Mouse (Mus musculus): ENCODE measurements around the gene Asf1b. TPM values are rescaled to one million over a fixed set of nuclear protein-coding genes. Genes with fewer than 3 reads are reported as not detected.
A peak's percentile ranks its signal among the peaks of the same experiment; 100 is the strongest.
"Not testable (repeated sequence)": the region's sequence is repeated elsewhere in the genome, so short reads cannot be mapped to it uniquely, and the experiment has no call there.

The Asf1b gene
- total RNA-seq, 2 experiments from 2014 or later = 0.37 to 0.42 TPM

GRCm38 (mm10) chr8:83994030-83994429 is 38.7 kb downstream of the Asf1b start:
- no peak for DNase-seq (ENCODE audit: low spot score in 2 of 2)

DNA sequence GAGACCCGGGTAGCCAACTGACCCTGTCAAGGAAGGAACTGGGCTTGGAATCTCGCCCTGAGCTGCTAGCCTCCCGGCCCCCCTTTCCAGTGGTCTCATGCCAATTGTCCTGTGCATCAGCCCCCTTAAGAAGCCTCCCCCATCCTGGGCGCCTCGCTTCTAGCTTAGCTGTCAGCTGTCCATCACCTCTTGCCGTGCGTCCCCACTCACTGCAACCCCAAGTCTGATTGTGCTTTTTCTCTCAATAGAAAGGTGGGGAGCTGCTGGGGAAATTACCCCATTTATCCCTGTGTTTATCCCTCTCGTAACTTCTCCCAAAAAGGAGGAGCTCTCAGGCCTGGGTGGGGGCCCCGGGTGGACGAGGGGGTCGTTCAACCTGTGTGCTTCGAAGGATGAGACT is 40.7 kb downstream of the Asf1b start:
- no peak for DNase-seq (ENCODE audit: low spot score in 2 of 2)

- peak; percentile 64 to 77 for DNase-seq (ENCODE audit: low spot score in 2 of 2)
Measured at GRCm38 (mm10) chr8:83996567-83997505, 41.5 kb downstream of the Asf1b start.

GRCm38 (mm10) chr8:83997511-83998141 is 42.3 kb downstream of the Asf1b start, which contains the start of gene Samd1:
Samd1 (plus strand) TSS chr8:83997672.
- peak; percentile 61 to 66 for DNase-seq (ENCODE audit: low spot score in 2 of 2)

GRCm38 (mm10) chr8:83998231-83999056 is 43.1 kb downstream of the Asf1b start:
- peak; percentile 40 to 59 for DNase-seq (ENCODE audit: low spot score in 2 of 2)

DNA sequence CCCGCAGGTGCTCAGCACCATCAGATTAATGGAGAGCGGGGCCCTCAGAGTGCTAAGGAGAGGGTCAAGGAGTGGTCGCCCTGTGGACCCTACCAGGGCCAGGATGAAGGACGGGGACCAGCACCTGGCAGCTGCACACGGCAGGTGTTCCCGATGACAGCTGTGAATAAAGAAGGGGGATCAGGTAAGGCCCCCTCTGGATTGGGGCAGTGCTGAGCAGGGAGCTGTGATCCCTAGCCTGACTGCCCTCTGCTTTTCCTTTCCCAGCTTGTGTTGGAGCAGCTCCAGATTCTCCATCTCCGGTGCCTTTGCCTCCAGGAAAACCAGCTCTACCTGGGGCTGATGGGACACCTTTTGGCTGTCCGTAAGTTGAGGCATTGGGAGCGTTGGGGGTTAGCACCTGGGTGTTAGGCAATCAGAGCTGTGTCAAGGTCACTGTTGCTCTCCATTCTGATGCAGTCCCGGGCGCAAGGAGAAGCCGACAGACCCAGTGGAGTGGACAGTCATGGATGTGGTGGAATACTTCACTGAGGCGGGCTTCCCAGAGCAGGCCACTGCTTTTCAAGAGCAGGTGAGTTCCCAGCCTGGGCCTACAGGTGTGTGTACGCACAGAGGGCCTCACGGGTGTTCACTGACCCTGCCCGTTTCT is 43.9 kb downstream of the Asf1b start:
- DNase-seq (ENCODE audit: low spot score in 2 of 2) = no peak

- DNase-seq (ENCODE audit: low spot score in 2 of 2) = no peak
Measured at GRCm38 (mm10) chr8:83999825-84000224, 44.5 kb downstream of the Asf1b start.

GRCm38 (mm10) chr8:84001281-84002000 is 46.1 kb downstream of the Asf1b start, which contains the start of gene 1700067K01Rik:
1700067K01Rik (plus strand) TSS chr8:84001502.
- DNase-seq (ENCODE audit: low spot score in 2 of 2) = no peak

GRCm38 (mm10) chr8:84002957-84003611 is 47.8 kb downstream of the Asf1b start:
- no peak for DNase-seq (ENCODE audit: low spot score in 2 of 2)

- no peak for DNase-seq (ENCODE audit: low spot score in 2 of 2)
Measured at GRCm38 (mm10) chr8:84003612-84004246, 48.4 kb downstream of the Asf1b start.

DNA sequence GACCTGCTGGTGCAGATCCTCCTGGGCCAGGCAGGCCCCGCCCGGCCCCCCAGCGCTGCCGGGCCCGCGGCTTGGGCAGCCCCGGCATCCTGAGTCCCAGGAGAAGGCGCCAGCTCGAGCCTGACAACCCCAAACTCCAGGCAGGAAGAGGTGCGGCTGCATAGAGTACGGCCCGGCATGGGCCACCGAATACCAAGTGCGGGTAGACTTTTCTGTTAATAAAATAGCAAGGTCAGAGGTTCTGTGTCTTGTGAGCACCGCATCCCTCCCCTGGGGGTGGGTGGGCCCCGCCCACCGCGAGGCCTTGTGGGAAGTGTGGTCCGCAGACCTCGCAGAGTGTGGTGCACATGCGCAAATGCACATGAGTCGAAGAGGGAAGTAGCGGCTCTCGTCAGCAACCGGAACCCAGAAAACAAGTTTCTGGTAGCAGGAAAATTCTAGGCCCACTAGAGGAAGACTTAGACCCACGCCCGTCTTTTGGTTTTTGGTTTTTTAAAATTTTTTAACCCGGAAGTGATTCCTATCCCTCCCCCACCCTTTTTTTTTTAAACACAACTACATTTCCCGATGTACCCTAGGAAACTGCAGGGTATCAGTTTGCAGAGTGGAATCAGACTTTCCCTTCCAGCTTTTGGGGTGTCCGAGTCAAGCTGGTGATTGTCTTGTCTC is 49.4 kb downstream of the Asf1b start:
- peak; percentile 91 to 92 for DNase-seq (ENCODE audit: low spot score in 2 of 2)

DNA sequence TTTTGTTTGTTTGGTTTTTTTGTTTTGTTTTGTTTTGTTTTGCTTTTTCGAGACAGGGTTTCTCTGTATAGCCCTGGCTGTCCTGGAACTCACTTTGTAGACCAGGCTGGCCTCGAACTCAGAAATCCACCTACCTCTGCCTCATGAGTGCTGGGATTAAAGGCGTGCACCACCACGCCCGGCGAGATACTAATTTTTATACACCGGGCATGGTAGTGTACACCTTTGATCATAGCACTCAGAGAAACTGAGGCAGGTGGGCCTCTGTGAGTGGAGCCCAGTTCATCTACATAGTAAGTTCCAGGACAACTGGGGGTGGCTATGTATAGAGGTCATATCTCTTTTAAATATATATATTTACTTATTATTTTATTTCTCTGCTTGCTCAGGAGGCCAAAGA is 50.2 kb downstream of the Asf1b start:
- DNase-seq (ENCODE audit: low spot score in 2 of 2) = not testable (repeated sequence)

- DNase-seq (ENCODE audit: low spot score in 2 of 2) = no peak
Measured at GRCm38 (mm10) chr8:84008362-84008761, 53.1 kb downstream of the Asf1b start.

- peak; percentile 85 to 91 for DNase-seq (ENCODE audit: low spot score in 2 of 2)
Measured at GRCm38 (mm10) chr8:84009876-84010275, 54.6 kb downstream of the Asf1b start.

GRCm38 (mm10) chr8:84010625-84011611 is 55.6 kb downstream of the Asf1b start:
- peak; percentile 64 to 68 for DNase-seq (ENCODE audit: low spot score in 2 of 2)

DNA sequence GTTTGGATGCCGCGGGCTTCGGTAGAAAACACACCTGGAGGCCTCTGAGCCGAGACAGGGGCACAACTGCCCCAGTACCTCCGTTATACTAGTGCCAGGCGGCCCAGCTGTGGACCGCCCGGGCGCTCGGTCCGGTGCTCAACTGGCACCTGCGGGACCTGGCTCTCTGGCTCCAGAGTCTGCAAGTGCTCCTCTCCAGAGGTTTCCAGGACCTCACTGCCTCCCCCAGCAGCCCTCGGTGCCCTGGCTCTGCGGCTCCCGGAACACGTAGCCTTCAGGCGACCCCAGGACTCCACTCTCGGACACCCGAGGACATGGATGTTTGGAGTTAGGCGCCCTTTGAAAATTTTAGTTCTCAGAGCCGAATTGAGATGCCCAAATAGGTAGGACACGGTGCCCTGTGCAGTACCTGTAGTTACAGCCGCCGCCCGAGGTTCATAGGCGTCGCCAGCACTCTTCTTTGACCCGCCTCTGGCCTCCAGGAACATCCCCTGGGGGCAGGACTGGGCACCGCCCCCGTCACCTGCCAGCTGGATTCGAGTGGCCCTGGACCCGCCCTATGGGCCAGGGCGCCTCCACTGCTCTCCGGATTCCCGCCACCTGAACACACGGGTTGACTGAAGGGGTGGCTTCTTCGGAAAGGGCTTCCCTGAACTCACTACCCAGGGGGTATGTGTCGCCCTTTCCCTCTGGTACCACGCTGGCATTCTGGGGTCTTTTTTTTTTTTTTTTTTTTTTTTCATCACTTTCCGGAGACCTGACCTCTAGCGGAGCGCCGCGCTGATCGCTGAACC is 56.6 kb downstream of the Asf1b start, which contains the start of gene 2210011C24Rik:
2210011C24Rik (minus strand) TSS at position 467 of the 794 bp plus-strand sequence.
- no peak for DNase-seq (ENCODE audit: low spot score in 2 of 2)
